Mouse (Mus musculus): Measurements from ENCODE around the gene Actr6.
A peak's percentile ranks its signal among the peaks of the same experiment; 100 is the strongest.

The Actr6 gene

GRCm38 (mm10) chr10:89732001-89732794 lies at the start of gene Actr6:
TSS of gene Actr6 (minus strand) at chr10:89732295.
- DNase-seq (ENCODE audit: low spot score) = peak; percentile 94

- DNase-seq (ENCODE audit: low spot score) = no peak
These were observed 43.9 kb upstream of the Actr6 start for GRCm38 (mm10) chr10:89776029-89776428.

- DNase-seq (ENCODE audit: low spot score) = no peak
These were observed 39.8 kb upstream of the Actr6 start for GRCm38 (mm10) chr10:89771894-89772293.

GRCm38 (mm10) chr10:89769096-89769495 lies 37.0 kb upstream of the Actr6 start:
- no peak for DNase-seq (ENCODE audit: low spot score)

GRCm38 (mm10) chr10:89768352-89769020 lies 36.4 kb upstream of the Actr6 start:
- no peak for DNase-seq (ENCODE audit: low spot score)

GRCm38 (mm10) chr10:89765790-89766714 lies 34.0 kb upstream of the Actr6 start:
- peak; percentile 31 for DNase-seq (ENCODE audit: low spot score)

- DNase-seq (ENCODE audit: low spot score) = no peak
These were observed 32.5 kb upstream of the Actr6 start for GRCm38 (mm10) chr10:89764457-89765121.

GRCm38 (mm10) chr10:89760772-89761171 lies 28.7 kb upstream of the Actr6 start:
- no peak for DNase-seq (ENCODE audit: low spot score)

GRCm38 (mm10) chr10:89755231-89755630 lies 23.1 kb upstream of the Actr6 start:
- DNase-seq (ENCODE audit: low spot score) = no peak

GRCm38 (mm10) chr10:89751069-89751468 lies 19.0 kb upstream of the Actr6 start:
- no peak for DNase-seq (ENCODE audit: low spot score)

- DNase-seq (ENCODE audit: low spot score) = no peak
These were observed 16.5 kb upstream of the Actr6 start for GRCm38 (mm10) chr10:89748619-89749018.

GRCm38 (mm10) chr10:89747911-89748310 lies 15.8 kb upstream of the Actr6 start:
- no peak for DNase-seq (ENCODE audit: low spot score)

- no peak for DNase-seq (ENCODE audit: low spot score)
These were observed 15.3 kb upstream of the Actr6 start for GRCm38 (mm10) chr10:89747221-89747905.

- no peak for DNase-seq (ENCODE audit: low spot score)
These were observed 14.5 kb upstream of the Actr6 start for GRCm38 (mm10) chr10:89746581-89746980.

GRCm38 (mm10) chr10:89745666-89746020 lies 13.5 kb upstream of the Actr6 start:
- no peak for DNase-seq (ENCODE audit: low spot score)

- DNase-seq (ENCODE audit: low spot score) = peak; percentile 77
These were observed 13.0 kb upstream of the Actr6 start, which contains the start of gene Uhrf1bp1l for GRCm38 (mm10) chr10:89744871-89745665. TSS of gene Uhrf1bp1l (plus strand) at chr10:89744991.

- no peak for DNase-seq (ENCODE audit: low spot score)
These were observed 12.2 kb upstream of the Actr6 start for GRCm38 (mm10) chr10:89744341-89744740.

GRCm38 (mm10) chr10:89743266-89743665 lies 11.2 kb upstream of the Actr6 start:
- no peak for DNase-seq (ENCODE audit: low spot score)

GRCm38 (mm10) chr10:89740995-89741394 lies 8.9 kb upstream of the Actr6 start:
- DNase-seq (ENCODE audit: low spot score) = no peak

GRCm38 (mm10) chr10:89739703-89740102 lies 7.6 kb upstream of the Actr6 start:
- no peak for DNase-seq (ENCODE audit: low spot score)

Measured in T-cell, adult 2 months (primary cell).